Mouse (Mus musculus) erythroblast, embryonic 14.5 days (primary cell): ENCODE measurements around the gene Zfp622. TPM values are rescaled to one million over a fixed set of nuclear protein-coding genes. Genes with fewer than 3 reads are reported as not detected.
"Not testable (repeated sequence)": the region's sequence is repeated elsewhere in the genome, so short reads cannot be mapped to it uniquely, and the experiment has no call there.

Experiments used
- H3K27me3 ChIP-seq: 2 replicates; pipeline ENCODE4 v1.6.1; 2012; ENCODE audit warnings: inconsistent platforms; ENCODE audit not compliant: control insufficient read depth
- H3K36me3 ChIP-seq: 2 replicates; pipeline ENCODE4 v1.6.1; 2012; ENCODE audit warnings: mild to moderate bottlenecking, inconsistent platforms; ENCODE audit not compliant: control insufficient read depth
- H3K4me1 ChIP-seq: 2 replicates; pipeline ENCODE4 v1.6.1; 2012; ENCODE audit warnings: inconsistent platforms; ENCODE audit not compliant: control insufficient read depth
- H3K4me3 ChIP-seq: replicated peaks from 2 replicates; pipeline ENCODE3; 2012; ENCODE audit warnings: moderate library complexity, mild to moderate bottlenecking, inconsistent platforms
- H3K9me3 ChIP-seq: 2 replicates; pipeline ENCODE4 v1.6.1; 2012; ENCODE audit warnings: low read length, inconsistent platforms, mixed read lengths; ENCODE audit not compliant: control insufficient read depth
- GATA1 ChIP-seq: IDR thresholded peaks from 2 replicates; pipeline ENCODE4 v1.6.1; 2012; ENCODE audit warnings: low read length, inconsistent platforms, mixed read lengths
- TAL1 ChIP-seq: IDR thresholded peaks from 3 replicates; pipeline ENCODE4 v1.6.1; 2012; ENCODE audit warnings: low read length, inconsistent platforms, mixed read lengths
- polyA plus RNA-seq: library from polyadenylated mRNA; stranded (reverse); fragments of >175 nt; gene quantifications from 2 replicates; pipeline ENCODE4 v1.2.3, GENCODE M21; 2012

The Zfp622 gene
- polyA plus RNA-seq, 1 experiment = 2.1 TPM

DNA sequence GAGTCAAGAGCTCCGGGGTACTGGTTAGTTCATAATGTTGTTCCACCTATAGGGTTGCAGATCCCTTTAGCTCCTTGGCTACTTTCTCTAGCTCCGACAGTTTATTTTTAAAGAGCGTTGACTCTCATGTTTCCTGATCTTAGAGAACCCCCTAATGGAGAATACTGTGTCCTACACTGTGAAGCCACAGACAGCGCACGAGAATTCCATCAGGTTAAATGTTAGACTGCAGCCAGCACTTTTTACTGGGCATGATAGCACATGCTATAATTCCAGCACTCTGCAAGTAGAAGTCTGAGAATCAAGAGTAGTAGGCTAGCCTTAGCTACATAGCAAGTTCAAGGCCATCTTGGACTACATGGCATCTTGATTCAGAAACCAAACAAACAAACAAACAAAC is 24.8 kb upstream of the Zfp622 start:
- Histone ChIP-seq H3K9me3 (no peaks in the 10 kb centered on the region), H3K36me3 (no peaks in the 10 kb centered on the region), H3K4me1 (no peaks in the 10 kb centered on the region), H3K27me3 (no peaks in the 10 kb centered on the region), H3K4me3 (no peak overlapping the region)
- TF ChIP-seq GATA1 (no peak), TAL1 (no peak)

DNA sequence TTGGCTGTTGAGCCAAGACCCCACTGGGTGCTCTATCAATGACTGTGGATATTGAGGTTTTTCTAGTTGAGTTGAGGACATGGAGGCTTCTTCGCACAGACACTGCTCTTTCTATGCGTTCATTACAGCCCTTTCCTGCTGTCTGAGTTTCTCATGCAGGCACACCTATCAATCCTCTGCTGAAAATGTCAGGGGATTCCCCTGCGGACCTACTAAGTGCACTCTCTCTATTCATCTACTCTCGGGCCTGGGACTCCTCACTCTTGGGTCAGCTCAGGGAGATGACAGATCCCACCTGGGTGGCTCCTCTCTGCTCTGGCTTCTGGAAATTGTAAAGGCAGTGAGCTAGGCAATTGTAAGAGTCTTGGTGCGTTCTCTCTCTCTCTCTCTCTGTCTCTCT is 23.9 kb upstream of the Zfp622 start:
- no peaks in the 10 kb centered on the region for H3K9me3 ChIP-seq
- no peaks in the 10 kb centered on the region for H3K36me3 ChIP-seq
- H3K4me3 ChIP-seq = no peak overlapping the region
- TF ChIP-seq TAL1 (no peak), GATA1 (no peak)
- no peaks in the 10 kb centered on the region for H3K27me3 ChIP-seq
- H3K4me1 ChIP-seq = no peaks in the 10 kb centered on the region

DNA sequence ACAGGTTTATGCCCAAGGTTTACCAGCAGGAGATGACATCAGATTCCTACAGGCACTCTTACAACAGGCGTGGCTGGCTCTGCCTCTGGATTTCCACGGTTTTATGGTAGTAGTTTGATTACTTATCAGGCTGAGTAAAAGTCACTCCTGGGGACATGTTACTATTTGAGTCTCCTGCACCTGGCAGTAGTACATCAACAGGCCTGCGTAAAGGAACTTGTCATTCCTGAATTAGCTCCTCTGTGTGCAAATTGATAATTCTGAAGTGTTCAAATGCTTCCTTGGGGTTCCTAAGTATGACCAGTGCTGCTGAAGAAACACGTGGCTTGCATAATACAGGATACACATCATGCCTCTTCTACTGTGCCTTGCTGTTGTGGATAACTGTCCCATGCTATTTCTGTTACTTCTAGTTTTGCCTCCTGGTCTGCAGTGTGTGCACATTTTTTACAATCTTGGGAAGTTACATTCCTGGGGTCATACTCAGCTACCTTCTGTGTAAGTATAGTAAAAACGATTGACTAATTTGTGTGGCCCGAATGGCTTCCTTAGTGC is 17.9 kb upstream of the Zfp622 start:
- Histone ChIP-seq H3K9me3 (no peaks in the 10 kb centered on the region), H3K4me1 (no peaks in the 10 kb centered on the region), H3K27me3 (no peaks in the 10 kb centered on the region), H3K4me3 (no peak overlapping the region), H3K36me3 (no peaks in the 10 kb centered on the region)
- no peak for TF ChIP-seq GATA1
- no peak for TF ChIP-seq TAL1

- Histone ChIP-seq H3K4me3 (no peak overlapping the region), H3K4me1 (no peaks in the 10 kb centered on the region), H3K36me3 (no peaks in the 10 kb centered on the region), H3K27me3 (no peaks in the 10 kb centered on the region), H3K9me3 (no peaks in the 10 kb centered on the region)
- no peak for TF ChIP-seq TAL1
- TF ChIP-seq GATA1 = no peak
These were observed 12.6 kb upstream of the Zfp622 start for GRCm38 (mm10) chr15:25971596-25971995.

DNA sequence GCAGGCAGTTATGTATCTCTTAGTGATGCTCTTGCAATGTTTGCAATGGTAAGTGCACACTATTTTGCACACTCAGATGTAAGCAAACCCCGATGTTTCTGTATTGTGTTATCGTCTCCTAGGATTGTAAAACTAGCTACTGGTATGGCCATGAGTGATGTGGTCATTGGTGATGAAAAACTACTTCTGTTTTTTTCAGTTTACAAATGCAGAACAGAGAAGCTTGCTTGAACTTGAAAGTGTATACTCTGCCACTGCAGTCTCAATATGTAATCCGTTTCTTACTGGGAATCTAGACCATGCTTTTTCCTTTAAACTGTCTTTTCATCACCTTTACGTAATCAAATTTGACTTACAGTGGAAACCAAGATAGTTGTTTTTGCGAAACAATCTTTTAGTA is 11.4 kb upstream of the Zfp622 start:
- H3K27me3 ChIP-seq = no peaks in the 10 kb centered on the region
- no peaks in the 10 kb centered on the region for H3K9me3 ChIP-seq
- no peaks in the 10 kb centered on the region for H3K4me1 ChIP-seq
- H3K4me3 ChIP-seq = no peak overlapping the region
- TF ChIP-seq GATA1 (no peak), TAL1 (no peak)
- no peaks in the 10 kb centered on the region for H3K36me3 ChIP-seq

DNA sequence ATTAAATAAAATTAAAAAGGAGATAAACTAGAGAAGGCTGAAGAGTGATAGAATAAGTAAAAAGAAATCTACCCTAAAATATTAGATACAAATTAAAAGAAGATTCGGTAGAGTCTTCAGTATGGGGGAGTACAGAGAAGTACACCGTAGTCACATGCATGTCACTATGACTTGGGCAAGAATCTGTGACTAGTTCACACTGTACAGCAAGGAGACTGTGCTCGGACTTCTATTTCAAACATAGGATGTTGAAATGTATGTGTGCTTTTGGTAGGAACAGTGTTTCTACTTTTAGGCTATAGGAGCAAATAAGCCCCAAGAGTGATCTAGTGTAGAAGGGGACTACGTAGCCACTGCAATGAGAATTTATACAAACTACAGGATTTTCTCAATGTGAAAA is 9.8 kb upstream of the Zfp622 start:
- TF ChIP-seq TAL1 (no peak), GATA1 (no peak)
- Histone ChIP-seq H3K4me3 (no peak overlapping the region), H3K27me3 (no peaks in the 10 kb centered on the region), H3K36me3 (no peaks in the 10 kb centered on the region), H3K9me3 (no peaks in the 10 kb centered on the region), H3K4me1 (no peaks in the 10 kb centered on the region)

- H3K4me3 ChIP-seq = no peak overlapping the region
- no peaks in the 10 kb centered on the region for H3K36me3 ChIP-seq
- H3K27me3 ChIP-seq = no peaks in the 10 kb centered on the region
- H3K9me3 ChIP-seq = no peaks in the 10 kb centered on the region
- no peak for TF ChIP-seq GATA1
- TF ChIP-seq TAL1 = no peak
- no peaks in the 10 kb centered on the region for H3K4me1 ChIP-seq
These were observed 8.4 kb upstream of the Zfp622 start for GRCm38 (mm10) chr15:25975810-25976209.

GRCm38 (mm10) chr15:25983614-25984013 is 552 bp upstream of the Zfp622 start:
- Histone ChIP-seq H3K36me3 (peaks cover 25% of the 10 kb centered on the region), H3K4me3 (peak overlapping the region; percentile 79), H3K4me1 (peaks cover 29% of the 10 kb centered on the region)
- H3K27me3 ChIP-seq, H3K9me3 ChIP-seq: not testable (repeated sequence)

GRCm38 (mm10) chr15:25984734-25985492 is 747 bp downstream of the Zfp622 start:
- Histone ChIP-seq H3K9me3 (no peaks in the 10 kb centered on the region), H3K4me1 (peaks cover 29% of the 10 kb centered on the region), H3K27me3 (no peaks in the 10 kb centered on the region), H3K4me3 (peak overlapping the region; percentile 79), H3K36me3 (peaks cover 37% of the 10 kb centered on the region)
- TF ChIP-seq GATA1 (no peak), TAL1 (no peak)
